8 mouse cellular contexts compared by ENCODE assay signal in genomic region chr14:105313877-105314276, GRCm38 (mm10). TPM values are rescaled to one million over a fixed set of nuclear protein-coding genes. Genes with fewer than 3 reads are reported as not detected.
A peak's percentile ranks its signal among the peaks of the same experiment; 100 is the strongest.
DNase-seq lines count a peak whose midpoint lies in the region; ATAC-seq and TF ChIP-seq lines count a peak whose summit lies in the region.

No protein-coding gene starts in this region.

- no peak overlapping the region for H3K9ac ChIP-seq in embryonic facial prominence, embryonic 14.5 days (ENCODE audit: low read depth, low read length)
- no peak overlapping the region for H3K9ac ChIP-seq in intestine, embryonic 16.5 days (ENCODE audit: low read depth, low read length)
- H3K9ac ChIP-seq in neural tube, embryonic 15.5 days (replicated peaks): no peak overlapping the region

- DNase-seq in left cerebral cortex, adult 2 months (ENCODE audit: extremely low spot score in 1 of 2, low spot score in 2 of 2): no peak
- DNase-seq in left cerebral cortex, postnatal 10 days (ENCODE audit: extremely low spot score in 1 of 2, low spot score in 2 of 2): no peak
- DNase-seq in ZHBTc4 (ENCODE audit: low read depth, low spot score): peak; percentile 47
- DNase-seq in embryonic facial prominence, embryonic 14.5 days (ENCODE audit: low spot score): peak; percentile 79
- no peak for DNase-seq in gastrocnemius, postnatal 4 days (ENCODE audit: low spot score in 2 of 2)
- no peak for DNase-seq in left cerebral cortex, adult 11 months (ENCODE audit: low spot score)

- intact Hi-C loops in left cerebral cortex, adult 2 months (cut with DNase I): loop anchor here (5.0 to 10.0 kb wide), 2 partner anchors 608 to 1191 kb away; no protein-coding TSS in a partner anchor
- intact Hi-C loops in left cerebral cortex, postnatal 10 days (cut with DNase I): loop anchor here (10.0 kb wide), 1 partner anchor 1191 kb away; no protein-coding TSS in a partner anchor

- 42% methylated on average over 5 of the region's 5 CpGs for WGBS in embryonic facial prominence, embryonic 14.5 days
- WGBS in intestine, embryonic 16.5 days: 43% methylated on average over 5 of the region's 5 CpGs
- WGBS in neural tube, embryonic 15.5 days: 51% methylated on average over 5 of the region's 5 CpGs

- TF ChIP-seq CTCF in left cerebral cortex, adult 2 months (IDR thresholded peaks at IDR 0.05): peak; percentile 60

- no peak overlapping the region for H3K4me2 ChIP-seq in embryonic facial prominence, embryonic 14.5 days (ENCODE audit: low read depth, low read length)
- no peak overlapping the region for H3K4me2 ChIP-seq in intestine, embryonic 16.5 days (ENCODE audit: low read depth, low read length)
- no peak overlapping the region for H3K4me2 ChIP-seq in neural tube, embryonic 15.5 days

- H3K27me3 ChIP-seq in embryonic facial prominence, embryonic 14.5 days (replicated peaks; ENCODE audit: control insufficient read depth, insufficient read depth, low read length): no peaks in the 10 kb centered on the region
- H3K27me3 ChIP-seq in intestine, embryonic 16.5 days (replicated peaks; ENCODE audit: control insufficient read depth, insufficient read depth, low read length): no peaks in the 10 kb centered on the region
- H3K27me3 ChIP-seq in neural tube, embryonic 15.5 days (replicated peaks): no peaks in the 10 kb centered on the region

- H3K36me3 ChIP-seq in embryonic facial prominence, embryonic 14.5 days (ENCODE audit: control insufficient read depth, insufficient read depth, low read length): peaks cover 3% of the 10 kb centered on the region; the same call in 1 of the 2 replicates
- H3K36me3 ChIP-seq in intestine, embryonic 16.5 days (ENCODE audit: control insufficient read depth, insufficient read depth, low read length): no peaks in the 10 kb centered on the region
- peaks cover 13% of the 10 kb centered on the region for H3K36me3 ChIP-seq in neural tube, embryonic 15.5 days

- no peak; the same call in 1 of the 2 replicates for ATAC-seq in embryonic facial prominence, embryonic 14.5 days (ENCODE audit: low read depth)
- ATAC-seq in intestine, embryonic 16.5 days: peak; percentile 58; the same call in 1 of the 2 replicates
- ATAC-seq in neural tube, embryonic 15.5 days (ENCODE audit: low FRiP score): 0 out of 2 replicates have a peak, but pooled peaks have one; percentile 32

- H3K4me3 ChIP-seq in left cerebral cortex, adult 2 months: no peak overlapping the region
- no peak overlapping the region for H3K4me3 ChIP-seq in embryonic facial prominence, embryonic 14.5 days (ENCODE audit: low read depth, low read length)
- H3K4me3 ChIP-seq in intestine, embryonic 16.5 days (ENCODE audit: low read length): no peak overlapping the region
- H3K4me3 ChIP-seq in neural tube, embryonic 15.5 days (replicated peaks): no peak overlapping the region

- peaks cover 6% of the 10 kb centered on the region; the same call in 1 of the 2 replicates for H3K4me1 ChIP-seq in embryonic facial prominence, embryonic 14.5 days (ENCODE audit: control insufficient read depth, insufficient read depth, low read length)
- no peaks in the 10 kb centered on the region for H3K4me1 ChIP-seq in intestine, embryonic 16.5 days (ENCODE audit: control insufficient read depth, insufficient read depth, low read length)
- H3K4me1 ChIP-seq in neural tube, embryonic 15.5 days: no peaks in the 10 kb centered on the region

- H3K27ac ChIP-seq in left cerebral cortex, adult 2 months: no peak overlapping the region
- no peak overlapping the region for H3K27ac ChIP-seq in embryonic facial prominence, embryonic 14.5 days (replicated peaks; ENCODE audit: low read depth, low read length)
- H3K27ac ChIP-seq in intestine, embryonic 16.5 days (ENCODE audit: low read length): no peak overlapping the region
- H3K27ac ChIP-seq in neural tube, embryonic 15.5 days (replicated peaks): no peak overlapping the region

- no peaks in the 10 kb centered on the region for H3K9me3 ChIP-seq in embryonic facial prominence, embryonic 14.5 days (ENCODE audit: control insufficient read depth, low read length)
- no peaks in the 10 kb centered on the region for H3K9me3 ChIP-seq in intestine, embryonic 16.5 days (ENCODE audit: control insufficient read depth, low read length)
- H3K9me3 ChIP-seq in neural tube, embryonic 15.5 days (replicated peaks): no peaks in the 10 kb centered on the region

RNA-seq across cellular contexts. Expression of gene Ndfip2, which starts 55.5 kb away (rescaled TPM):
- total RNA-seq in left cerebral cortex, adult 2 months (2021): 100 to 1,000 TPM in 1 of 2 experiments, 10 to 100 TPM in 1; 97.9 to 103 TPM
- total RNA-seq in left cerebral cortex, postnatal 10 days (2021): 100 to 1,000 TPM; 124 to 126 TPM
- polyA plus RNA-seq in embryonic facial prominence, embryonic 14.5 days (2014; fragmentation: Nextera tagmentation; extraction: Ambion mirVana): 60.9 and 64.9 TPM in 2 replicates
- 97.9 and 110 TPM in 2 replicates for polyA plus RNA-seq in intestine, embryonic 16.5 days (2015; fragmentation: Nextera tagmentation; extraction: Ambion mirVana)
- polyA plus RNA-seq in neural tube, embryonic 15.5 days (2015; fragmentation: Nextera tagmentation; extraction: Ambion mirVana): 111 and 120 TPM in 2 replicates
- 10 to 100 TPM; 25.0 to 27.2 TPM for total RNA-seq in gastrocnemius, postnatal 4 days (2021)

Comparison
In these comparisons a context has a peak if more than half of its experiments do, and no peak if none do; other contexts are left out.
1. DNase-seq: peak in ZHBTc4 (single experiment) and embryonic facial prominence, embryonic 14.5 days (single experiment); none in left cerebral cortex, adult 2 months (0 of 2), left cerebral cortex, postnatal 10 days (0 of 2), gastrocnemius, postnatal 4 days (0 of 2) and left cerebral cortex, adult 11 months (single experiment).